Mouse (Mus musculus) midbrain, embryonic 16.5 days (tissue): ENCODE measurements around the gene Cdh12. TPM values are rescaled to one million over a fixed set of nuclear protein-coding genes. Genes with fewer than 3 reads are reported as not detected.

Experiments used
- ATAC-seq: fragments of 200-750 bp; cut with Nextera tagmentation; 2 replicates; pipeline ENCODE4 v1.8.0; 2017; ENCODE audit warnings: moderate TSS enrichment
- H3K27ac ChIP-seq: fragments of 300-500 bp; sonication (generic); 2 replicates; pipeline ENCODE4 v1.5.1; 2014; ENCODE audit warnings: mild to moderate bottlenecking, low read length, mixed read lengths
- H3K27me3 ChIP-seq: fragments of 300-500 bp; sonication (generic); 2 replicates; pipeline ENCODE4 v1.6.1; 2014; ENCODE audit warnings: low read depth, low read length, mixed read lengths; ENCODE audit not compliant: control insufficient read depth, insufficient read depth
- H3K36me3 ChIP-seq: fragments of 300-500 bp; sonication (generic); 2 replicates; pipeline ENCODE4 v1.6.1; 2014; ENCODE audit warnings: mild to moderate bottlenecking, low read length, moderate library complexity, mixed read lengths; ENCODE audit not compliant: control insufficient read depth, insufficient read depth
- H3K4me1 ChIP-seq: fragments of 300-500 bp; sonication (generic); 2 replicates; pipeline ENCODE4 v1.6.1; 2014; ENCODE audit warnings: mild to moderate bottlenecking, low read length, mixed read lengths; ENCODE audit not compliant: control insufficient read depth, insufficient read depth
- H3K4me2 ChIP-seq: fragments of 300-500 bp; sonication (generic); 2 replicates; pipeline ENCODE4 v1.6.1; 2014; ENCODE audit warnings: mild to moderate bottlenecking, low read length, mixed read lengths
- H3K4me3 ChIP-seq: fragments of 300-500 bp; sonication (generic); 2 replicates; pipeline ENCODE4 v1.5.1; 2014; ENCODE audit warnings: low read depth, mild to moderate bottlenecking, low read length, moderate library complexity, mixed read lengths
- H3K9ac ChIP-seq: fragments of 300-500 bp; sonication (generic); 2 replicates; pipeline ENCODE4 v1.6.1; 2014; ENCODE audit warnings: low read depth, low read length, mixed read lengths
- H3K9me3 ChIP-seq: fragments of 300-500 bp; sonication (generic); replicated peaks from 2 replicates; pipeline ENCODE4 v1.6.1; 2014; ENCODE audit warnings: mild to moderate bottlenecking, low read length, mixed read lengths; ENCODE audit not compliant: control insufficient read depth, poor library complexity, severe bottlenecking
- WGBS: fragments of 180-500 bp; shearing (Covaris S2); extraction: QIAGEN DNeasy Blood & Tissue Kit; methylation state at CpG from one replicate; pipeline ENCODE4 v1.1.7; 2014; 5-methylcytosine and 5-hydroxymethylcytosine counted together
- polyA plus RNA-seq: library from polyadenylated mRNA; unstranded; fragments of >200 nt; fragmentation: Nextera tagmentation; extraction: Ambion mirVana; gene quantifications from 2 replicates; pipeline ENCODE4 v1.2.1, GENCODE M21; 2015

Cdh12 gene
- polyA plus RNA-seq, 1 experiment from 2014 or later = 11.6 TPM

DNA sequence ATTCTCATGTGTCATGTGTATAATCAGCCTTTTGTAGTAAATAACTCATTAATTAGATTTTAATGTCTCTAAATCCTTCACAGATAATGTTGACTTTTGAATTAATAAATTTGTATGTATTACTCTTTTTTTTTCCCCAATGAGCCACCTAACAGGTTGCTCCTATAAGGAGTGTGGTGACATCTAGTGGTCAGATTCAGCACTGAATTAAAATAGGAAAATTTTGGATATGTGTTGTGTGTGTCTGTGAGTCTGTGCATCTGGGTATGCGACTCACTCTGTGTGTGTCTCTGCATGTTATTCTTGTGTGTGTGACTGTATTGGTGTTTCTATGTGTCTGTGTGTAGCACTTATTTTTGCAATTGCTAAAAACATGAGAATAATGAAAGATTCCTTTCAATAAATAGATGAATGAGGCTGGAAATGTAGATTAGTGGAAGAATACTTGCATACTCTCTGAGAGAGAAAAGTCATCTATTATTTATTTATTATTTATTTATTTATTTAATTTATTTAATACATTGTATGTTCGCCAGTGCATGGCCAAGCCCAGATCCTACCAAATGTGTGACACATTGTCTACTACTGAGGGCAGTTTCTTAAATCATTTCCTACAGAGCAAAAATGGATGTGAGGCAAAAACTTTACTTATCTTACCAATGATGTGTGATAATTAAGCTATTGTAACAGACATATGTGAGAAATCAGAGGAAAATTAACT, 958.4 kb downstream of the Cdh12 start:
- H3K36me3 ChIP-seq = no peaks in the 10 kb centered on the region
- H3K27me3 ChIP-seq = no peaks in the 10 kb centered on the region
- no peak overlapping the region for H3K4me3 ChIP-seq
- no peak overlapping the region for H3K4me2 ChIP-seq
- H3K27ac ChIP-seq = no peak overlapping the region
- peak; percentile 87 for ATAC-seq
- H3K9ac ChIP-seq = no peak overlapping the region
- 76% methylated on average over 2 of the region's 2 CpGs for WGBS
- H3K9me3 ChIP-seq = no peaks in the 10 kb centered on the region
- H3K4me1 ChIP-seq = no peaks in the 10 kb centered on the region

DNA sequence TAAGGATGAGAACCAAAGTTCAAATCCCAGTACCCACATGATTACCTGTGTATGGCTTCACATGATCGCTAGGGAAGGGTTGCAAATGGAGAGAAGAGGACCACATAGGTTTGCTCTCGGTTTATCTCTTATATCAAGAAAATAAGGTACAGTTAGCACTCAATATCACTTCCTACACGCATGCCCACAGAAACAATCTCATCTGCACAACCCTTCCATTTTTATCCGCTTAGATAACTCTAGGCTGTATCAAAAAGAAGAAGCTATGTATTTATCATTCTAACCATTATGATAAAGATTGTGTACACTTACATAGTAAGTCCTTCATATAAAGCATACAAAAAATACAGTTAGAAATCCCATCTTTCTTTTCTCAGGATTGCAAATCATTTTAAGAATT, 988.3 kb downstream of the Cdh12 start:
- no peak for ATAC-seq
- 93% methylated on average over 4 of the region's 4 CpGs for WGBS

DNA sequence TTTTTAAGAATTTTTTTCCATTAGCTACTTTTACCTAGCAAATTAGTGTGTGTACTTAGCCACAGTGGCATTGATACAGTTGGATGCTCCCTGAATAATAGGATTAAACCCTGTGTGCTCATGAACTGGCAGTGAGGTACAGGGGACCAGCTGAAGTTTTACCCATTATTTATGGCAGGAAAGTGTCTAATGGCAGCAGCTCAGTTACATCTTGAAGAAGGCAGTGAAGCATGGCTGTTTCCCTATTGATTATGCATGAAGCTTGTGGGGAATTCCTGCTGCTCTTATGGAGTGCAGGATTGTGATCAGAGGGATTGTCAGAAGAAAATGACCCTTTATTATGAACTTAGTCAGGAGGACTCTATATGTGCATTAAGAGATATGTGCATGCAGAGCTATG, 988.9 kb downstream of the Cdh12 start:
- Histone ChIP-seq H3K4me3 (no peak overlapping the region), H3K27me3 (no peaks in the 10 kb centered on the region), H3K4me1 (no peaks in the 10 kb centered on the region), H3K27ac (no peak overlapping the region), H3K36me3 (no peaks in the 10 kb centered on the region), H3K9ac (no peak overlapping the region), H3K4me2 (no peak overlapping the region), H3K9me3 (no peaks in the 10 kb centered on the region)
- ATAC-seq = no peak

More for the DNA sequence above, 988.3 kb downstream of the Cdh12 start:
- H3K4me3 ChIP-seq = no peak overlapping the region
- no peak overlapping the region for H3K4me2 ChIP-seq
- H3K9me3 ChIP-seq = no peaks in the 10 kb centered on the region
- no peak overlapping the region for H3K9ac ChIP-seq
- H3K36me3 ChIP-seq = no peaks in the 10 kb centered on the region
- no peak overlapping the region for H3K27ac ChIP-seq
- H3K27me3 ChIP-seq = no peaks in the 10 kb centered on the region
- H3K4me1 ChIP-seq = no peaks in the 10 kb centered on the region

DNA sequence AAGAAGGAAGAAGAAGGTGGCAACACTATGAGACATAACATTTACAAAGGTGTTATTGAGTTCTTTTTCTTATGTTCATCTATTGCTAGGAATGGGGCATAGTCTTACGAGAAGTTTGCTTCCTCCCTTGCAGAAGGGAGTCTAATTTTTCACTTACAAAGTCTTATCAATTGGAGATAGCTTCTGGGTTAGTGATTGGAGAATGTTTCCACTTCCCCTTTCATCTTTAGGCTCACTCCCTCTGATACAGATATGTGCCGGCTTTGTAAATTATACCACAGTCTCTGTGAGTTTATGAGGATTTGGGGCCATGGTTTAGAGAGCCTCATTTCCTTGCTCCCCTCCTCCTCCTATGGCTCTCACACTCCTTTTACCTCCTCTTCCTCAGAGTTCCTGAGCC, 1009.0 kb downstream of the Cdh12 start:
- H3K27ac ChIP-seq = no peak overlapping the region
- no peak overlapping the region for H3K4me2 ChIP-seq
- no peaks in the 10 kb centered on the region for H3K9me3 ChIP-seq
- no peaks in the 10 kb centered on the region for H3K4me1 ChIP-seq
- H3K4me3 ChIP-seq = no peak overlapping the region
- no peak for ATAC-seq
- no peak overlapping the region for H3K9ac ChIP-seq
- no peaks in the 10 kb centered on the region for H3K36me3 ChIP-seq
- H3K27me3 ChIP-seq = no peaks in the 10 kb centered on the region
- WGBS = 91% methylated on average over 2 of the region's 2 CpGs

DNA sequence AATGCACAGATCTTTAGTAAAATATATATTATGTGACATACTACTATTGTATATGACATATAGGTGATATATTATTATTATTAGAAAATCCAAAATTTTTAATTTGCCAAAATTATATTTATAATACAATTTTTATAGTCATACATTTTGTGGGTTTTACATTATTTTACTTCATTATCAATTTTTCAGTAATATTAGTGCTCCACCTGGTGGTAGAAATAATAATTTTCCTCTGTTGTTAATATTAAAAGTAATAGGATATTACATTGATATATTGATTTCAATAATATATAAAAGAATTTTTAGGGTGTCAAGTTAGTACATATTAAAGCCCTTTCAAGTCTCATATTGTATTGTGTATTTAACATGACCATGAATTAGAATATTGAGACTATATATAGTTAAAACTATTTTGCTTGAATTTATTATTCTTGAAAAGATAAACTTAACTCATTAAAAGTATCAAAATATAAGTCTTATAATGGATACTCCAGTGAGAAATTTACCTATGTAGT, 1070.3 kb downstream of the Cdh12 start:
- Histone ChIP-seq H3K9ac (no peak overlapping the region), H3K4me1 (no peaks in the 10 kb centered on the region), H3K9me3 (no peaks in the 10 kb centered on the region), H3K27ac (no peak overlapping the region), H3K27me3 (no peaks in the 10 kb centered on the region), H3K36me3 (no peaks in the 10 kb centered on the region), H3K4me3 (no peak overlapping the region), H3K4me2 (no peak overlapping the region)
- ATAC-seq = no peak

DNA sequence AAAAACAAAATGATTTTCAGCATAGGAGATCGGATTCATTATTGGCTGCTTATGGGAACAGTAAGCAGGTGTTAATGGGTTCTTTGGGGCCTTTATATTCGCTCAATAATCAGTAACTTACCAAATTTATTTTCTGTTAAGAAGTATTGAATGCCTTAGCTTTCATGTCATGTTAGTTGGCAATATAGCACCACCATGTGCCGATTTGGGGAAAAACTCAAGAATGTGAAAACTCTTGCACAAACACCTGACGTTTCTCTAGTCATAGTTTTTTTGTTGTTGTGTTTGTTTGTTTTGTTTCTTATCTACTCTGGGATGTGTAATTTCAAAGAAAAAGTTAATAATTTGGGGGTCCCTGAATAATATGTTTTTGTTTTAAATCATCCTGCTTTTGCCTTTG, 1081.7 kb downstream of the Cdh12 start:
- no peak for ATAC-seq
- WGBS = 69% methylated on average over 4 of the region's 4 CpGs
- Histone ChIP-seq H3K4me1 (no peaks in the 10 kb centered on the region), H3K4me3 (no peak overlapping the region), H3K4me2 (no peak overlapping the region), H3K9me3 (no peaks in the 10 kb centered on the region), H3K9ac (no peak overlapping the region), H3K36me3 (no peaks in the 10 kb centered on the region), H3K27ac (no peak overlapping the region), H3K27me3 (no peaks in the 10 kb centered on the region)

DNA sequence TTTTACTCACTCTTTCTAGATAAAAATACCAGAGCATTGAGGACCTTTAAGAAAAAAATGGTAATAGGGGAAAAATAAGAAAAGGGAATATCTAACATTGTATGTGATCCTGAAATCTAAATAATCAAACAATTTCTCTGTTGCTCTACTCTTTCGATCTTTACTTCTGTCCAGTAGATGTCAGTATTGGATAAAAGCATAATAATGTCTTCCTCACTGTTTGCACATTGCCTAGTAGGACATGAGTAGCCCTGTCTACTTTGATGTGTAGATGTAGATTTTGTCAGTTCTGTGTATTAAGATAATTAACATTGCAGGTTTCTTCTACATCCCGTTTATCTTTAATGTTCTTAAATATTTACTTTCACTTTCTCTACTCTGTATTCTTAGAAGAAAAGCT, 1087.8 kb downstream of the Cdh12 start:
- ATAC-seq = peak; percentile 82
- H3K27ac ChIP-seq = no peak overlapping the region
- H3K4me3 ChIP-seq = no peak overlapping the region
- H3K4me2 ChIP-seq = no peak overlapping the region
- H3K9ac ChIP-seq = no peak overlapping the region
- no peaks in the 10 kb centered on the region for H3K36me3 ChIP-seq
- H3K27me3 ChIP-seq = no peaks in the 10 kb centered on the region
- no peaks in the 10 kb centered on the region for H3K9me3 ChIP-seq
- WGBS = 45% methylated on average over 2 of the region's 2 CpGs
- no peaks in the 10 kb centered on the region for H3K4me1 ChIP-seq

DNA sequence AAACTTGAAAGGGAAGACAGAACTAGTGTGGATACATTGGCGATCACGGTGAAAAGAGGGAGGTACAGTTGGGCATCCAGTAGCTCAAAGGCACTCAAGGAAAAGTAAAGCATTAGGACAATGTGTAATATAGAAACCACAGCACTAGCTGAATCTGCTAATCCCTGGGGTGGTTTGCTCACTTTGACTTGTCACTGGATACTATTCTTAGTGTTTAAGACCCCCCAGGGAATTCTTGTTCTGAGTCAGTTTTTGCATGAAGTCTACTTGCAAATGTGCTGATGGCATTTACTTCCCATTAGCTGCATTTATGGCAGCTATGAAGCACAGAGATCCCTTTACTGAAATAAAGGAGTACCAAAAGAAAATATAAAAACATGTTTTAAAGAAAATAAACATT, 1095.7 kb downstream of the Cdh12 start:
- Histone ChIP-seq H3K9ac (no peak overlapping the region), H3K4me3 (no peak overlapping the region), H3K4me1 (no peaks in the 10 kb centered on the region), H3K27ac (no peak overlapping the region), H3K27me3 (no peaks in the 10 kb centered on the region), H3K9me3 (no peaks in the 10 kb centered on the region), H3K4me2 (no peak overlapping the region), H3K36me3 (no peaks in the 10 kb centered on the region)
- no peak for ATAC-seq
- WGBS = 93% methylated on average over 2 of the region's 2 CpGs

DNA sequence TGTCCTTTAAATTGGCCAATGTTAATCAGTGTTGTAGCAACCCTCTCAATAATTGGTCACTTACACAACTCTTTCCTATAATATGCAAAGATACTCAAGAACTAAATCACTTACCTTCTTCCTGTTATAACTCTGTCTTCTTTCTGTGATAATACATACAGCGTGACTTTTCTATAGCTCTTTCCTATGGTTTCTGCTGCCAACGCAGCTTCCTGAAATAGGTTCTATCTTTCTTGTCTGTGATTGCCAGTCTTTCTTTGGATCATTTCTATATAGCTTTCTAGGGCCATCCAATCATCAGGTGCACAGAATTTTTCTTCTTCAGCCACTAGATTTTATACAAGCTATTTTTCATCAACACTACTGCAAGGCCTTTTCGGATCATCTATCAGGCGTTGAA, 1106.9 kb downstream of the Cdh12 start:
- H3K36me3 ChIP-seq = no peaks in the 10 kb centered on the region
- no peak overlapping the region for H3K9ac ChIP-seq
- no peaks in the 10 kb centered on the region for H3K27me3 ChIP-seq
- H3K4me2 ChIP-seq = no peak overlapping the region
- H3K4me1 ChIP-seq = no peaks in the 10 kb centered on the region
- 92% methylated on average over 4 of the region's 4 CpGs for WGBS
- H3K4me3 ChIP-seq = no peak overlapping the region
- no peak for ATAC-seq
- no peaks in the 10 kb centered on the region for H3K9me3 ChIP-seq
- no peak overlapping the region for H3K27ac ChIP-seq
